16 mouse cellular contexts compared by ENCODE assay signal in genomic region chr3:107062771-107063170, GRCm38 (mm10). TPM values are rescaled to one million over a fixed set of nuclear protein-coding genes. Genes with fewer than 3 reads are reported as not detected.
DNase-seq lines count a peak whose midpoint lies in the region; ATAC-seq lines count a peak whose summit lies in the region.
"Had no signal": no experiment of that assay in that cellular context is flagged by ENCODE, and none has a peak within 500 bp of the region (broad histone marks: within the 10 kb centered on the region; RNA-seq: fewer than 3 reads in every experiment).

No protein-coding gene starts in this region.

- peak; percentile 59; the same call in 1 of the 2 replicates for ATAC-seq in kidney, embryonic 16.5 days (ENCODE audit: low FRiP score, low TSS enrichment)
- ATAC-seq in megakaryocyte, adult 5-6 weeks (ENCODE audit: poor library complexity, severe bottlenecking) = peak; percentile 90
- ATAC-seq in erythroid progenitor cell, adult 5-6 weeks (replicated peaks; ENCODE audit: low FRiP score, poor library complexity, severe bottlenecking) = no peak
- ATAC-seq: forebrain, embryonic 14.5 days; liver, postnatal 0 days had no signal

- H3K4me1 ChIP-seq in kidney, embryonic 16.5 days (ENCODE audit: insufficient read depth, low read length) = no peaks in the 10 kb centered on the region
- H3K4me1 ChIP-seq: embryonic facial prominence, embryonic 13.5 days; limb, embryonic 12.5 days; midbrain, embryonic 10.5 days; neural tube, embryonic 12.5 days had no signal

- no peak overlapping the region for H3K4me2 ChIP-seq in kidney, embryonic 16.5 days (replicated peaks; ENCODE audit: low read depth, low read length)
- H3K4me2 ChIP-seq: embryonic facial prominence, embryonic 13.5 days; hindbrain, embryonic 14.5 days; limb, embryonic 12.5 days; neural tube, embryonic 12.5 days had no signal

- H3K9me3 ChIP-seq in kidney, embryonic 16.5 days (ENCODE audit: low read length) = no peaks in the 10 kb centered on the region
- H3K9me3 ChIP-seq: embryonic facial prominence, embryonic 13.5 days; limb, embryonic 12.5 days; midbrain, embryonic 10.5 days; neural tube, embryonic 12.5 days had no signal

- no peak overlapping the region for H3K4me3 ChIP-seq in kidney, embryonic 16.5 days (ENCODE audit: low read length)
- H3K4me3 ChIP-seq: embryonic facial prominence, embryonic 13.5 days; limb, embryonic 12.5 days; midbrain, embryonic 10.5 days; neural tube, embryonic 12.5 days had no signal

- no peaks in the 10 kb centered on the region for H3K27me3 ChIP-seq in kidney, embryonic 16.5 days (ENCODE audit: insufficient read depth, low read length)
- H3K27me3 ChIP-seq: embryonic facial prominence, embryonic 13.5 days; limb, embryonic 12.5 days; neural tube, embryonic 12.5 days had no signal

- H3K36me3 ChIP-seq in kidney, embryonic 16.5 days (ENCODE audit: insufficient read depth, low read length) = no peaks in the 10 kb centered on the region
- H3K36me3 ChIP-seq: embryonic facial prominence, embryonic 13.5 days; limb, embryonic 12.5 days; midbrain, embryonic 10.5 days; neural tube, embryonic 12.5 days had no signal

- 61% methylated on average over 1 of the region's 1 CpGs for WGBS in kidney, embryonic 16.5 days

- no peak overlapping the region for H3K27ac ChIP-seq in kidney, embryonic 16.5 days (ENCODE audit: low read length)
- H3K27ac ChIP-seq: embryonic facial prominence, embryonic 13.5 days; hindbrain, embryonic 14.5 days; limb, embryonic 12.5 days; midbrain, embryonic 10.5 days; neural tube, embryonic 12.5 days had no signal

- DNase-seq in kidney, adult 11 months = no peak
- DNase-seq in CD4-positive helper T cell, adult 2 months (ENCODE audit: low read depth, low spot score) = peak; percentile 69
- DNase-seq in NIH3T3 (ENCODE audit: low read depth) = peak; percentile 61
- DNase-seq in spleen, adult 12 weeks (ENCODE audit: low spot score) = no peak
- DNase-seq: cerebellum, postnatal 14 days; kidney, postnatal 10 days; liver, postnatal 0 days had no signal

- H3K9ac ChIP-seq in kidney, embryonic 16.5 days (replicated peaks; ENCODE audit: low read length) = no peak overlapping the region
- H3K9ac ChIP-seq: embryonic facial prominence, embryonic 13.5 days; hindbrain, embryonic 14.5 days; limb, embryonic 12.5 days; liver, postnatal 0 days; neural tube, embryonic 12.5 days had no signal

RNA-seq across cellular contexts. Expression of gene Kcna3, which starts 26.8 kb away (rescaled TPM):
- polyA plus RNA-seq in kidney, embryonic 16.5 days (2015; fragmentation: Nextera tagmentation; extraction: Ambion mirVana) = 1.1 and 1.2 TPM in 2 replicates
- total RNA-seq in megakaryocyte, adult 5-6 weeks (2015) = 13.3 and 17.4 TPM in 2 replicates
- 5.6 and 6.9 TPM in 2 replicates for total RNA-seq in megakaryocyte, adult 5-6 weeks (2017)
- total RNA-seq in erythroid progenitor cell, adult 5-6 weeks (2015; ENCODE audit: low replicate concordance) = 7.5 TPM in 1 of 2 replicates, not detected in the other
- not detected in 2 replicates for total RNA-seq in erythroid progenitor cell, adult 5-6 weeks (2017; ENCODE audit: low replicate concordance)

RNA-seq across cellular contexts. Expression of gene Kcna2, which starts 38.2 kb away (rescaled TPM):
- 0.02 and 0.09 TPM in 2 replicates for polyA plus RNA-seq in kidney, embryonic 16.5 days (2015; fragmentation: Nextera tagmentation; extraction: Ambion mirVana)
- under 0.01 and 0.07 TPM in 2 replicates for total RNA-seq in megakaryocyte, adult 5-6 weeks (2015)
- 0.04 TPM in 1 of 2 replicates, not detected in the other for total RNA-seq in megakaryocyte, adult 5-6 weeks (2017)
- 2.1 and 2.5 TPM in 2 replicates for total RNA-seq in erythroid progenitor cell, adult 5-6 weeks (2015; ENCODE audit: low replicate concordance)
- total RNA-seq in erythroid progenitor cell, adult 5-6 weeks (2017; ENCODE audit: low replicate concordance) = 0.61 and 1.5 TPM in 2 replicates

Comparison
In these comparisons a context has a peak if more than half of its experiments do, and no peak if none do; other contexts are left out.
1. DNase-seq: peak in CD4-positive helper T cell, adult 2 months (single experiment) and NIH3T3 (single experiment); none in kidney, adult 11 months (single experiment) and spleen, adult 12 weeks (single experiment).